Mouse (Mus musculus) erythroblast, embryonic 14.5 days (primary cell): ENCODE data around the gene Phc1. TPM values are rescaled to one million over a fixed set of nuclear protein-coding genes. Genes with fewer than 3 reads are reported as not detected.
"Not testable (repeated sequence)": the region's sequence is repeated elsewhere in the genome, so short reads cannot be mapped to it uniquely, and the experiment has no call there.

Source experiments
- H3K27me3 ChIP-seq: 2 replicates; pipeline ENCODE4 v1.6.1; 2012; ENCODE audit warnings: inconsistent platforms; ENCODE audit not compliant: control insufficient read depth
- H3K36me3 ChIP-seq: 2 replicates; pipeline ENCODE4 v1.6.1; 2012; ENCODE audit warnings: mild to moderate bottlenecking, inconsistent platforms; ENCODE audit not compliant: control insufficient read depth
- H3K4me1 ChIP-seq: 2 replicates; pipeline ENCODE4 v1.6.1; 2012; ENCODE audit warnings: inconsistent platforms; ENCODE audit not compliant: control insufficient read depth
- H3K4me3 ChIP-seq: replicated peaks from 2 replicates; pipeline ENCODE3; 2012; ENCODE audit warnings: moderate library complexity, mild to moderate bottlenecking, inconsistent platforms
- H3K9me3 ChIP-seq: 2 replicates; pipeline ENCODE4 v1.6.1; 2012; ENCODE audit warnings: low read length, inconsistent platforms, mixed read lengths; ENCODE audit not compliant: control insufficient read depth
- GATA1 ChIP-seq: IDR thresholded peaks from 2 replicates; pipeline ENCODE4 v1.6.1; 2012; ENCODE audit warnings: low read length, inconsistent platforms, mixed read lengths
- TAL1 ChIP-seq: IDR thresholded peaks from 3 replicates; pipeline ENCODE4 v1.6.1; 2012; ENCODE audit warnings: low read length, inconsistent platforms, mixed read lengths
- polyA plus RNA-seq: library from polyadenylated mRNA; stranded (reverse); fragments of >175 nt; gene quantifications from 2 replicates; pipeline ENCODE4 v1.2.3, GENCODE M21; 2012

The Phc1 gene
- polyA plus RNA-seq, 1 experiment = 0.20 TPM

DNA sequence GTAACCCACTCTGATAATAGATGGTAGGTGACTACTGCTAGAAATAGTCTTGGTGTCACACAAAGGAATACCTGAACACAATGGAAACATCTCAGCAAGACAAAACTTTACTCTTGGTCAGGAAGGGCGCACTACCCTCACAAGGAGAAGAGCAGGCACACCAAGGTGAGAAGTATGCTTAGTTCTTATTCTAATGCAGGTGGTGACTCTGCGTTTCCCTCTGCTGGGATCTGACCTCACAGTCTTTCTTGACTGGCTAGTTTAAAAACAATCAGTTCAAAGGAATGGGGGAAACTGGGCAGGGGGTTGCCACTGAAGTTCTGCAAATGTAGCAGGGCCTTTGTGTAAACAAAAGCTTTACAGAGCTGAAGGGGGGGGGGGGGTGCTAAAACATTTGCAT, 25.9 kb upstream of the Phc1 start:
- Histone ChIP-seq H3K9me3 (0 out of 2 replicates have a peak, but pooled peaks cover 2% of the 10 kb centered on the region), H3K27me3 (peaks cover 3% of the 10 kb centered on the region; the same call in 1 of the 2 replicates), H3K4me3 (no peak overlapping the region), H3K36me3 (no peaks in the 10 kb centered on the region), H3K4me1 (no peaks in the 10 kb centered on the region)
- TF ChIP-seq GATA1 = no peak
- no peak for TF ChIP-seq TAL1

DNA sequence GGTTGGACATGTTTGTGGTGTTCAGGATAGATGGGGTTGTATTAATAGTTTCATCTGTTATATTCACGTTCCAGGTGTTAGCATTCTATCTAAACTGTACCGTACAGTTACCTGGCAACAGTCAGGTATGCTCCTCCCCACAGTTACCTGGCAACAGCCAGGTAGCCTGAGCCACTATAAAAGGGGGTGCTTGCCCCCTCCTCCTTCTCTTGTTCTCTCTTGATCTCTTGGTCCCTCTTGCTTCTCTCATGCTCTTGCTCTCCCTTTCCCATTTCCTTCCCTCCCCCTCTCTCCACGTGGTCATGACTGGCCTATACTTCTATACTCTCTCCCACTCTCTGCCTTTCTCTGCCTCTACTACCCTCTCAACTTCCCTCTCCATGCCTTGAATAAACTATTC, 25.3 kb upstream of the Phc1 start:
- 0 out of 2 replicates have a peak, but pooled peaks cover 2% of the 10 kb centered on the region for H3K9me3 ChIP-seq
- TF ChIP-seq TAL1 (no peak), GATA1 (no peak)
- no peaks in the 10 kb centered on the region for H3K4me1 ChIP-seq
- H3K36me3 ChIP-seq = no peaks in the 10 kb centered on the region
- H3K27me3 ChIP-seq = peaks cover 3% of the 10 kb centered on the region; the same call in 1 of the 2 replicates
- no peak overlapping the region for H3K4me3 ChIP-seq

DNA sequence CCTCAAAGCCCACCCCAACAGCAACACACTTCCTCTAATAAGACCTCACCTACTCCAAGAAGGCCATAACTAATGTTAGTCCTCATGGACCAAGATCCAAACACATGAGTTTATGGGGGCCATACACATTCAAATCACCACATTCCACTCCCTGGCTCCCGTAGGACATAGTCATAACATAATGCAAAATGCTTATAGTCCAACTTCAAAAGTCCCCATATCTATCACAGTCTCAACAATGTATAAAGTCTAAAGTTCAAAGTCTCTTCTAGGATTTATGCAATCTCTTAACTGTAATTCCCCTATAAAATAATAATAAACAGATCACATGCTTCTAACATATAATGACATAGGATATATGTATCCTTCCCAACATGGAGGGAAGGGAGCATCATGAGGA, 16.7 kb upstream of the Phc1 start:
- H3K4me1 ChIP-seq = no peaks in the 10 kb centered on the region
- no peak for TF ChIP-seq TAL1
- no peak for TF ChIP-seq GATA1
- no peaks in the 10 kb centered on the region for H3K36me3 ChIP-seq
- H3K9me3 ChIP-seq = no peaks in the 10 kb centered on the region
- H3K27me3 ChIP-seq = no peaks in the 10 kb centered on the region
- no peak overlapping the region for H3K4me3 ChIP-seq

DNA sequence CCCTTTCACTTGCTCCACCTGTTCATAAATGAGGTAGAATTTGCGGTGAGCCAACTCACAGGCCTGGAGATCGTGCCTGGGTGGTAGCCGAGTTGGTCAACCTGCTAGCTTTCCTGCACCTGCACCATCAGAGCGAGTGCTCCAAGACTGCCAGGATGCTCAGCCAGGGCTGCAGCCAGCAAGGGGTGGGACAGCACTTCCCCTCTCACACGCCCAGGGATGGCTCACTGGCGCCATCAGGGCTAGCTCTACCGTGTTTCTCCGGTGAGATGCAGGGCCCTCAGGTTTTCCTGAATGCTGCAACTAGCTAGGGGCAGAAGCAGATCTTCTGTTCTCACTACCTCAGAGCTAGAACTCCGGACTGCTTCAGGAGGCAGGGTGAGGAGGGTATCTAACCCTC, 15.5 kb upstream of the Phc1 start:
- TF ChIP-seq GATA1 = no peak
- no peak for TF ChIP-seq TAL1
- no peaks in the 10 kb centered on the region for H3K36me3 ChIP-seq
- H3K9me3 ChIP-seq = no peaks in the 10 kb centered on the region
- no peak overlapping the region for H3K4me3 ChIP-seq
- H3K27me3 ChIP-seq = no peaks in the 10 kb centered on the region
- no peaks in the 10 kb centered on the region for H3K4me1 ChIP-seq

DNA sequence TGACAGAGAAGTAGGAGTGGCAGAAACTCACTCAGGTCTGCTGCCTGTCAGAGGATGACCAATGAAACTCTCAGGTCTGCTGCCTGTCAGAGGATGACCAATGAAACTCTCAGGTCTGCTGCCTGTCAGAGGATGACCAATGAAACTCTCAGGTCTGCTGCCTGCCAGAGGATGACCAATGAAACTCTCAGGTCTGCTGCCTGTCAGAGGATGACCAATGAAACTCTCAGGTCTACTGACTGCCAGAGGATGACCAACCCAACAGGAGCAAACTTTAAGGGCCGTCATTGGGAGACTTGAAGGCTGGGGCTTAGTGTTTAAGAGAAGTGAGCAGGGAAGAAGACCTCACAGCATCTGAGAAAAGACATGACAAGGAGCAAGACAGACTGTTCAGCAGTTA, 7.0 kb upstream of the Phc1 start:
- not testable (repeated sequence) for H3K4me3 ChIP-seq, H3K27me3 ChIP-seq, H3K4me1 ChIP-seq

DNA sequence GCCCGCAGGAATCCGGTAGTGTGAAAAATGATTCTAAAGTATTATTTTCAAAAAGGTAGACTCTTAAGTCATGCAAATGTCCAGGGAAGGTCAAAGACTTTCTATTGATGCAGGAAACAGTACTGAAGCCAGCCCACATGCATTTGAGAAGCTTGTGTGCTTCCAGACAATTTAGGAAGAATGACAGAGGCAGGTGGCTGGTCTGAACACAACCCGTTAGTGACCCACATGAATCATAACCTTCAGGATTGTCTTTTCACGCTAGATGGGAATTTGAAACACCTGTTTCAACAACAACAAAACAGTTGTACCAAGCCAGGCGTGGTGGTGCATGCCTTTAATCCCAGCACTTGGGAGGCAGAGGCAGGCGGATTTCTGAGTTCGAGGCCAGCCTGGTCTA, 6.0 kb upstream of the Phc1 start:
- Histone ChIP-seq H3K4me1 (no peaks in the 10 kb centered on the region; the same call in 1 of the 2 replicates), H3K9me3 (no peaks in the 10 kb centered on the region), H3K27me3 (no peaks in the 10 kb centered on the region), H3K4me3 (no peak overlapping the region), H3K36me3 (no peaks in the 10 kb centered on the region)
- TF ChIP-seq TAL1 (no peak), GATA1 (no peak)

More for the DNA sequence above, 7.0 kb upstream of the Phc1 start:
- H3K36me3 ChIP-seq, H3K9me3 ChIP-seq: not testable (repeated sequence)

DNA sequence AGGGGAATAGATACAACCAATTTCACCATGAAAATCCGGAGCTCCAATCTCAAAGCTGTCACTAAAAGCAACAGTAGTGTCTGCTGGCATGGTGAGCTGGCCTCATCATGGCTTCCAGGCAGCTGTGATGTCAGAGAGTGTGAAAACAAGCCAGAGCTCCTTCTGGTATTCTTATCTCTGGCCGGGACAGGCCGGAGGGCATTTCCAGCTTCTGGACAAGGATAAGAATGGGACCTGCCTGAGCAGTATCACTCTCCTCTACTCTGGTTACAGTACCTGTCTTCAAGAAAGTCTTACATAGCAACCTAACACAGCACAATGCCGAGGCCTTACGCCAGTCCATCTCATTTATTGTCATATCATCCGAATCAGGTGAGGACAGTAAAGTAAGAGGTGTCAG, 5.4 kb upstream of the Phc1 start:
- peaks cover 3% of the 10 kb centered on the region for H3K27me3 ChIP-seq
- no peaks in the 10 kb centered on the region for H3K9me3 ChIP-seq
- no peak overlapping the region for H3K4me3 ChIP-seq
- H3K4me1 ChIP-seq = no peaks in the 10 kb centered on the region; the same call in 1 of the 2 replicates
- no peak for TF ChIP-seq TAL1
- TF ChIP-seq GATA1 = no peak
- no peaks in the 10 kb centered on the region for H3K36me3 ChIP-seq

DNA sequence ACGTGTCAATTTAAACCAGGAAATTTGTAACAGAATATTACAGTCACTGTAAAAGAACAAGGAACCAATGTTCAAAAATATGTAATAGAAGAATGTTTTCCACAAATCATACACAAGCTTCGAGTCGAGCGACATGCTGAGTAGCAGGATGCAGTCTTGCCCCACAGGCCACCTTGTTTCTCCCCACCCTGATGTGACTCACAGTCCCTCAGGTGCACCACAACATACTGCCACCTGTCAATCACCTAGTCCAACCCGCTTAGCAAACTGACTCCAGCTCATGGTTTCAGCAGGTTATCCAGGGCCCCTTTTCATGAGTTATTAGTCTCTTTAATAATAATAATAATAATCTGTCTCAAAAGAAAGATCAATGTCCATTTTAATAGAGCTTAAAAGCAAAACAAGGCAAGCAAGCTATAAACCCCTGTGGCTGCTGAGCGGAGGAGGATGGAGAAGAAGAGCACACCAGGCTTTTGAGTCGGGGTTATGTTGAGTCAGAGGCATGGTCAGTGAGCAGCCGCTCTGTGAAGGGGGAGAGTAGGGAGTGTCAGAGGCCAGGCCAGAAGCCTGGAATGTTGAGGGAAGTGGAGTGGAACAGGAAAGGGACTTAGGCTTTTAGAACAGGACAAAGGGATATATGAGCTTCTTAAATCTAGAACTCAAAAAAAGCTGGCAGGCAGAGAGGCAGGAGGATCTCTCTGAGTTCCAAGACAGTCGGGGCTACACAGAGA, 4.2 kb upstream of the Phc1 start:
- Histone ChIP-seq H3K9me3 (no peaks in the 10 kb centered on the region), H3K27me3 (peaks cover 11% of the 10 kb centered on the region), H3K36me3 (no peaks in the 10 kb centered on the region), H3K4me3 (no peak overlapping the region), H3K4me1 (peaks cover 8% of the 10 kb centered on the region)
- no peak for TF ChIP-seq GATA1
- no peak for TF ChIP-seq TAL1

DNA sequence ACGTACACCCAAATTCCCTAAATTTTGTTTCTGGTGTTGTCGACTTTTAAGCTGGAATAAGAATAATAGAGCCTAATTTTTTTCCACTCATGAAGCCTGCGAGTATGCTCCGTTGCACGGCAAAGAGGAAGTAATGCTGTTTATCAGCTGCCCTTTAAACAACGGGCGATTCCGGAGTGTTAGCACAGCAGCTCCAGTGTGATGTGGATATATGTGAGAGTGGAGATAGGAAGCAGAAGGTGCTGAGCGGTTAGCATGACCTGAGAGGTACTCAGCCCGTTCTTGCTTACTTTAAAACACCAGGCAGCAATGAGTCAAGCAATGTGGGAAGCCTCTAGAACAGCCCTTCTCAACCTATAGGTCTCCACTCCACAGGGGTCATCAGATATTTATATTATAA, 3.4 kb upstream of the Phc1 start:
- Histone ChIP-seq H3K36me3 (no peaks in the 10 kb centered on the region), H3K27me3 (peaks cover 18% of the 10 kb centered on the region), H3K4me3 (no peak overlapping the region), H3K4me1 (peaks cover 14% of the 10 kb centered on the region), H3K9me3 (no peaks in the 10 kb centered on the region)
- no peak for TF ChIP-seq TAL1
- TF ChIP-seq GATA1 = no peak

DNA sequence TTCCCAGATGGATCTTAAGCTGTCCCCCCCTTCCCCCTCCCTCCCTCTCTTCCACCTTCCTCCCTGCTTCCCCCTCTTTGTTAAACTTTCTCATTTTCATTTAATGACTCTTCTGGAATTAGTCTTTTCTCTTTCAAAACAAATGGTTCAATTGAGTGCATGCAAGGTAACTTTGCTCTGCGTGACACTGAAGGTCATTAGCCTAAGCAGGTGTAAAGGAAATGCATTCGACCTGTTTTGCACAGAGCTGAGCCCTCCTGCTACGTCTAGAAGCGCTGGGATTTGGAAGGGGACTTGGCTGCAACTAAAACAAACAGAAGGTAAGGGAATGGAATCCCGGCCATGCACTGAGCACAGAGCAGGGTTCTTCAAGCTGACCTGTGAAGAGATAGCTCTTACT, 1.8 kb upstream of the Phc1 start:
- H3K9me3 ChIP-seq = no peaks in the 10 kb centered on the region
- H3K4me1 ChIP-seq = peaks cover 15% of the 10 kb centered on the region
- H3K27me3 ChIP-seq = peaks cover 30% of the 10 kb centered on the region
- no peak overlapping the region for H3K4me3 ChIP-seq
- H3K36me3 ChIP-seq = no peaks in the 10 kb centered on the region
- no peak for TF ChIP-seq TAL1
- no peak for TF ChIP-seq GATA1
